Mouse (Mus musculus): ENCODE data around the gene Pxylp1.

DNA sequence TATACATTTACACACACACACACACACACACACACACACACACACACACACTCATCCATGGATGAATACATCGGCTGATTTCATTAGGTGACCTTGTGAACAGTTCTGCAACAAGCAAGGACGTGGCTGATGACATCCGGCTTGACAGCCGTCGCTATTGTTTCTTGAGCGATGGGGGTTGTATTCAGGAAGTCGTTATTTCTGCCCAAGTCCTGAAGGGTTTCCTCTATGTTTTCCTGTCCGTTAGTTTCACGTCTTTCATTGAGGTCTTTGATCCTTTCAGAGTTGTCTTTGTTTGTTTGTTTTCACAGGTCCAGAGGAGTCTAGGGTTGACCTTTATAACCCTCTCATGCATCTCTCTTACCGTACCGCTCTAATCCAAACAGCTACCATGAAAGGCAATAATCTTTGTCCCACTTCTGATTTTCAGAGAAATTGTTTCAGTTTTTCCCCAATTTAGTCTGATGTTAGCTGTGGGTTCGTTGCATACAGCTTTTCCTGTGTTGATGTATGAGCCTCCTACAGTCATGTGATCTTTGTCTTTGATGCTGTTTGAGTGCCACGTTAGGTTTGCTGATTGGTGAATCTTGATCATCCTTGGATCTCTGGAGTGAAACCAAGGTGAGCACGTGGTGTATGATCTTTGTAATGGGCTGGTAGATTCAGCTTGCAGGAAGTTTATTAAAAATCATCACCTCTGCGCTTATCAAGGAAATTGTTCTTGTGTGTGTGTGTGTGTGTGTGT, 43.3 kb upstream of the Pxylp1 start:
- TF ChIP-seq USF1 (IDR thresholded peaks at IDR 0.05; ENCODE audit: low read depth) (no peak), CTCF (IDR thresholded peaks at IDR 0.05; ENCODE audit: control insufficient read depth, insufficient read depth, insufficient read length) (no peak), MYOG (IDR thresholded peaks at IDR 0.05; ENCODE audit: control insufficient read depth, extremely low read depth, insufficient read length) (no peak), CEBPB (IDR thresholded peaks at IDR 0.05; ENCODE audit: low read depth) (no peak), MAX (IDR thresholded peaks at IDR 0.05) (no peak), MYOD1 (IDR thresholded peaks at IDR 0.05; ENCODE audit: control insufficient read depth, insufficient read length, low read depth) (no peak), FOSL1 (IDR thresholded peaks at IDR 0.05; ENCODE audit: insufficient read depth, low read length, poor library complexity, severe bottlenecking) (no peak)

All from C2C12 (cell line).